Mouse (Mus musculus) Muller cell, postnatal 12 days (primary cell): ENCODE data around the gene Klf16.
A peak's percentile ranks its signal among the peaks of the same experiment; 100 is the strongest.

Experiments used
- DNase-seq: peaks from one replicate; pipeline ENCODE4 v3.0.0-alpha.2; 2015; ENCODE audit errors: inconsistent ontology term

Gene Klf16

GRCm38 (mm10) chr10:80575925-80576324 lies 1.2 kb downstream of the Klf16 start:
- DNase-seq, result no peak

- no peak for DNase-seq
These were observed 2.2 kb downstream of the Klf16 start for GRCm38 (mm10) chr10:80574896-80575295.

GRCm38 (mm10) chr10:80573944-80574343 lies 3.2 kb downstream of the Klf16 start:
- DNase-seq, result no peak

DNA sequence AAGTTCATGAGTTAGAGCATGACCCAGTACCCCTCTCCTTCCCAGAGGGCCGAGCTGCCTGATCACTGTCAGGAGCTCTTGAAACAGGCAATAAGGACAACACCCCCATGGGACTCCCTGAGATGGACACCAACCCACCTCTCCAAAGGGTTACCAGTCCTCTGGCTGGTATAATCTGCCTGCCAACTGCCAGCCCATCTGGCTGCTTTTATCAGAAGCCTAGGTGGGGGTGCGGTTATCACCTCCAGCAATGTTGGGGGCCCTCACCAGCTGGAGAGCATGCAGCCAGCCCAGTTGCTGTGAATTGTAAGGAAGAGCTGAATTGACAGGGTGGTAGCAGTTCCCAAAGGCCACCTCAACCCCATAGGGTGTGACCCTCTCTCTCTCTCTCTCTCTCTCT lies 4.6 kb downstream of the Klf16 start:
- DNase-seq, result no peak

DNA sequence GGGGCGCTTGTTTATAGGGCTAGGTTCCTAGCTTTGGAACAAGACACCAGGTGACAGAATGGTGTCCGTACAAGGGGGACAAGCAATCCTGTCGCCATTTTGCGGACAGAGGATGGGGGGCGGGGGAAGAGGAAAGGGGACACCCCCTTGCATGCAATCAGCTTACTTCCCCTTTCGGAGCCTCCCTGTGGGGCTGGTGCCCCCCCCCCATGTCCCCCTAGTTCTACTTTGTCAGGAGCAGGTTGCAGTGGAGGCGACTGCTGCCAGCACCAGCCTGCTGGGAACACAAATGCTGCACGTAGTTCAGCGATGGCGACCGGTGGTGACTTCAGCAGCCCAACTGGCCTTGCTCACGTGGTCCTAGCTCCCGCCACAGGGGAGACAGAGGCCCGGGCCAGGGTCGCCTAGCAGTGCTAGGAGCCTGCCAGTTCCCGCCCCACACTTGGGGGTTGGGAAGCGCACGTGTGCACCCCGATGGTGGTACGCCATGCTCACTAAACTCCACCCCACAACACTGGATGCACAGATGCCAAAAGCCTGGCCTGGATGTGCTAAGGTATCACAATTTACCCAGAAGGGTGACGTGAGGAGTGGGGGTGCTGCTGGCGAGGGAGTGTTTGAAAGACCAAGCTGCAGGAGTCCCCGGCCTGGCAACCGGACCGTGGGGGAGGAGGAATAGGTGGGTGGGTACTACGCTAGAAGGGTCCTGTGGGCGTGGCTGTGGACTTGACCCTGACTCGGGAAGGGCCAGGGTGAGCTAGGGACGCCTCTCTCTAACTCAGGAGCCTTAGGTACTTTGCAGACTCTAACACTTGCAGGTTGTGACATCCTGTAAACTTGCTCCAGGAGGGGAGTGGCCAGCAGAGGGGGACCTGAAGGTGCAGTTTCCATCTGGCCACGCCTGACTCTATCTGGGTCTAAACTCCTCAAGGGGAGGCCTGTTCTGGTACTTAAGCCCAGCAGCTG lies 6.0 kb downstream of the Klf16 start:
- DNase-seq, result no peak

- DNase-seq, result no peak
These were observed 6.7 kb downstream of the Klf16 start for GRCm38 (mm10) chr10:80570419-80570818.

DNA sequence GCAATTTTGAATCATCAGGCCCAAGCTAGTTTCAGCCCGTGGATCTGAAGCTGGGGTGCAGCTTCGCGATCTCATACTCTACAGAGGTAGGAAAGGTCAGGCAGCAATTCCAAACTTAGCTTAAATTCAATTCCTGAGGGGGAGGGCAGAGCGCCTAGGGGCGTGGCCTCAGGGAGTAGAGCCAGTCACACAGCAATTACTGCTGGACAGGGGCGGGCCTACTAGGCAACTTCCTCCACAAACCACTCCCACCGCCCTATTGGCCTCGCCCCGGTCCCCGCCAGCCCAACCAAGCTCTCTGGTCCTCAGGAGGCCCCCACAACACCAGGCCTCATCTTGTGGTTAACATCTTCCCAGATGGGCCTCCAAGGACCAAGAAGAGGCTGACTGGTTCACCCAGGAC lies 7.5 kb downstream of the Klf16 start:
- no peak for DNase-seq

DNA sequence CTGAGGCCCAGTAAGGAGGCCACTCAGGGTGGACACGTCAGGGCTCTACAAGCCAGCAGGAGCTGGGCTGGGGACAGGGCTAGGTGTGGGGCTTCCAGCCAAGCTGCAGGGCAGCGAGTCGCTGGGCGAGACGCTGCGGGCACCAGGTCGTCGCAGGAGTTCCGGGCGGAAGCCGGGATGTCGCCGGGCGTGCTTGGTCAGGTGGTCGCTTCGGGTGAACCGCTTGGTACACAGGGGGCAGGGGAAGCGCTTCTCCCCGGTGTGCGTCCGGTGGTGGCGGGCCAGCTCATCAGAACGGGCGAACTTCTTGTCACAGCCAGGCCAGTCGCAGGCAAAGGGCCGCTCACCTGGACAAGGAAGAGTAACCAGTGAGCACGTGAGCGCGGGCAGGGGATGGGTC lies 8.2 kb downstream of the Klf16 start:
- DNase-seq, result no peak

DNA sequence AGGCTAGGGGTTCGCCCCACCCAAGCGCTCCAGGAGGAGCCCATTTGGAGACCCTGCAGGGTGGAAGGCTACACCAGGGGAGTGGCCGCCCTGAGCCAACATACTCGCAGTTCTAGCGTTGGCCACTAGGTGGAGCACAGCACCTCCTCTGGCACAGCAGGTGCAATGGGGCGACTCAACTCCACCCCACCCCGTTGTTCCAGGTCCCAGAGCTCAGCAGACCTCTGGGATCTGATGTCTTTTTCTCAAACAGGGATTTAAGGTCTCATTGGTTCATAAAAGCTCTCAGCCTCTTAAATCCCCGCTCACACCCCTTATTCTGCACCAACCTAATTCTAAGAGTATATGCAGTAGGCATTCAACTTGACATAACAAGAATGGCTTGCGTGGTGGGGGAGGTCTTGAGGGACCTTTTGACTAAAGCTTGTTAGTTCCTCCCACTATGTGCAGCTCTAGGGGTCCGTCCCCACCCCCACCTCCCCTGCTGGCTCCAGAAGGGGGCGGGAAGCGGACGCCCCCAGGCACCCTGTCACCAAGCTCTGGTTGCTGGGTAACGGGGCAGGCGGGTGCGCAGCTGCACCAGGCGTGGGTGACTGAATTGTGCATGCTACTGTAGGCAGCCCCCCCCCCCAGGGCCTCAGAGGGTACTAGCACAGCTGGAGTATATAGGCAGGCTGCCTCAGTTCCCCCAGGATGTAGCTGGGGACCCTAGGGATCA lies 10.6 kb downstream of the Klf16 start:
- peak; percentile 68 for DNase-seq

DNA sequence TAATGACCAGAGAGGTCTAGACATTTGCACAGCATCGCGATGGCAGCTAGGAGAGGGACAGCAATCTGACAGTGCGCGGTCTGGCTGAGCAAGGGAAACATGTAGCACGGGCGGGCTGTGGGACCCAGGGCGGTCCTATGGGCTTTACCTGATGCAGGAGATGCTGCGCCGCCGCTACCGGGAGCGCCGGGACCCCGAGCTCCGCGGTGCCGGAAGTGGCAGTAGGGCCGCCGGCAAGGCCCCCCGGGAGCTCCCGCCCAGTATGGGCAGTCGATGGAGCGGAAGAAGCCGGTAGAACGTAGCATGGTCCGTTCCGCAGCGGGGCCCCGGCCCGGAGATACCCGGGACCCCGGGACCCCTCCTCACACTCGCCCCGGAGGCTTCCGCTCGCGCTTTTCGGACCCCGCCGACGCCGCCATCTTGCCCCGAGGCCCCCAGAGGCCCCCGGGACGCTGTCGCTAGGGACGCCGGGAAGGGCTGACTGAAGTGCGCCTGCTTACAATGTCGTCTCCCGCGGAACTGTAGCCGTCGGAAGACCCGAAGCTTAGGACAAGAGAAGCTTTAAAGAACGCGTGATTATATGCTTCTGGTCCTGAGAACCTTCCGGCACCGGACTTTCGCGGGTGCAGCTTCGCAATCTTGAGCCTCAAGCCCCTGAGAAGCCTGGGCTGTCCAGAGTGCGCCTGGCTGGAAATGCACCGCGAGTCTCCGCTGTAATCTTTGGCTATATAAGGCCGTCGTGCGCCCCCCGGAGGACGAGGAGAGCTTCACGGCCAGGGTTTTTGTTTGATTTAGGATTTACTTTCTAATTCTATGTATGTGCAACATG lies 15.8 kb downstream of the Klf16 start, which contains the start of gene Rexo1:
Gene Rexo1 (minus strand): TSS at position 445 of the 829 bp plus-strand sequence.
- peak; percentile 97 for DNase-seq

DNA sequence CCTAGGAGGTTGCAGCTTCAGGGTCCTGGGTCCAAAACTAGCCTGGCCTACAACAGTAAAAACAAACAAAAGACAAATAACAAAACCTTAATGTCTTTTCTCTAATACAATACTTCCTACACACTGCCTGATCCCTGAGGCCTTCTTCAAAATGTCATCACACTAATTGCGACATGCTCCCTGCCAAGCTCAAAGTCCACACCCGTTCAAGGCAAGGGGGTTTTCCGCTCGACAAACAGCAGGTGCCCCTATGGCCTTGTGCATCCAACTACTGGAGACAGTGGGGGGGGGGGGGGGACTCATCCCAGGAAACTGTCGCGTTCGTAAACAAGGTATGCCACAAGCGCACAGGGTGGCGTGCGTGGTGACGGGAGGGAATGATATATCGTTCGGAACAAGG lies 16.5 kb downstream of the Klf16 start:
- DNase-seq, result no peak

- no peak for DNase-seq
These were observed 17.7 kb downstream of the Klf16 start for GRCm38 (mm10) chr10:80559431-80559830.

GRCm38 (mm10) chr10:80557346-80557965 lies 19.7 kb downstream of the Klf16 start:
- peak; percentile 60 for DNase-seq

DNA sequence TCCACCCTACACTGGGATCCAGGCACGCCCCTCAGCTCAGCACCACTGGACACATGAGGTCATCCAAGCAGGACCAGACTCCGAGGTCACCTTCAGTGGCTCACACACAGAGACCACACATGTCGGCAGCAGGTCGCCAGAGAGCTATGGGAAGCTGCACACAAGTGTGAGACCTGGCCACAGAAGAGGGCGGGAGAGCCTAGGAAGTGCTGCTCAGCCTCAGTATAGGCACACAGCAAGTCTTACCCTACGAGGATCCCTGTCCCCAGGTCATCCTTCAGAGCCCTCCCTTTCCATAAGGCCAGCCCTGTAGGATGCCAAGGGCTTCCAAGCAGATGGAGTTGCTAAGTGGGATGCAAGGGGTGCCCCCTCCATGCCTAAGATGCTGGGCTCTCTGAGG lies 23.1 kb downstream of the Klf16 start:
- DNase-seq, result no peak

DNA sequence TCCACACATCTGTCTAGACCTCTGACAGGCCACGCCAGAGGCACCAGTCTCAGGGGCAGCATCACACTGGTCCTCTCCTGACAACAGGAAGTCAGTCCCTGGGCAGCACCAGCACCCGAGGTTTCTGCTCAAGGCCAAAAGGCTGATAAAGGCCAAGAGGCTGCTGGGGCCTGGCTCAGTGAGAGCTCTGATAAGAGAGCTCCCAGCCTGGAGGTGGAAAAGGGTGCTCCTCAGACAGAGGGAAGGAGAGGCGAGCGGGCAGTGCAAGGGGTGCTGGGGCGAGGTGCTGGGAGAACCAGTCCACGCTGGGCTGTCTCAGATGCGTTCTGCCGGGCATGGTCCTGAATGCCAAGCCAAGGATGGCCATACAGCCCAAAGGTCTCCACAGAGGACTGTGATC lies 23.5 kb downstream of the Klf16 start:
- no peak for DNase-seq

GRCm38 (mm10) chr10:80552364-80552763 lies 24.8 kb downstream of the Klf16 start:
- DNase-seq, result no peak

DNA sequence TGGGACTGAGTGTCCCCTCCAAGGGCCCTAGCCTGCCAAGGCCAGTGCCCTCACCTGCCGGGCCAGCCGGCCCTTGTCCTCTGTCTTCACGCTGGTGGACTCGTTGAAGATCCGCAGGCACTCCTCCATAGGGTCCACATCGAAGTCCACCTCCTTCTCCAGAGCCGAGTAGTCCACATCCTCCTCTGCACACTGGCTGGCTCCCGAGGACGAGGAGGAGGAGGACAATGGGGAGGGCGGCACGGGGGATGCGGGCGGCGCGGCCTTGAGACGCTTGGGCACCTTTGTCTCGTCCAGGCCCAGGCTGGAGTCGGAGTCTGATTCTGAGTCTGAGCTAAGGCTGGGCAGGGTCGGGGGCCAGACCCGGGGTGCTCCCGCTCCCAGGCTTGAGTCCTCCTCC lies 27.8 kb downstream of the Klf16 start:
- DNase-seq, result no peak

GRCm38 (mm10) chr10:80548428-80549006 lies 28.6 kb downstream of the Klf16 start:
- DNase-seq, result peak; percentile 80

GRCm38 (mm10) chr10:80547539-80547938 lies 29.6 kb downstream of the Klf16 start:
- DNase-seq, result no peak

GRCm38 (mm10) chr10:80546945-80547344 lies 30.2 kb downstream of the Klf16 start:
- DNase-seq, result no peak

DNA sequence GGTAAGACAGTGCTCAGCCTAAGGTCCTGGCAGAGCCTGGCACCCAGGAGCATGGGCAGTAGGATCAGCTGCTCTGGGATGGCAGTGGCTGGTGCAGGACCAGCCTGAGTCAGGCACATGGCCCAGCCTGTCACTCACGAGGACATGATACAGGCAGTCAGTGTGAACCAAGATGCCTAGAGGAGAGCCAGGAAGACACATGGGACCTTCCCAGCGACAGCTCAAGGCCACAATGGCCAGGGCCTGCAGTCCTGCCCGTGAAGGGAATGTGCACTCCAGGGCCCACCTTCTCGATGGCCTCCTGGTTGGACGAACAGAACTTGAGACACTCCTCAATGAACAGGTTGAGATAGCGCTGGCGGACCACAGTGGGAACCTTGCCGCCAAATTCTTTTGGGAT lies 31.5 kb downstream of the Klf16 start:
- no peak for DNase-seq
